Mouse (Mus musculus): ENCODE measurements at regions not wholly inside any gene's neighbourhood (a gene's known extent, or its start where the extent isn't known, plus 50 kb on each side); places are given as distances from the start of the nearest gene placed in this dataset.

DNA sequence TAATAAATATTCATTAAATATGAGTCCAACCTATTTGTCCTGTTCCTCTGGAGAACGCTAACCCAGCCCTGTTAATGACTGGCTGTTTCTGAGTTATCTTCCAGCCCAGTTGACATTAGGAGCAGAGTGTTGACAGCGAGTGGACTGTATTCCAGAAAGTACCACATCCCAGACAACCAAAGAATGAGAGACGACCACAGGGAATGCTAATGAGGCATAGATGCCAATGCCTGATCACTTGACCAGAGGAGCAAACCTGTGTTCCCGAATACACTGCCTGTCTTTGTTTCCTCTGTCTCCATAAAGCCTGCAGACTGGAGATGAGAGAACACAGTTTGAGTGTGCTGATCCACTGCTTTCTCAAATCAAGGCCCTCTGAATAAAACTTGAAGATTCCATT is 74.3 kb upstream of the Lmcd1 start:
- no peak overlapping the region for H3K27ac ChIP-seq (ENCODE audit: insufficient read depth, low read depth)
- TF ChIP-seq JUN (IDR thresholded peaks at IDR 0.05; ENCODE audit: insufficient read depth, low read depth, low read length) (no peak), EP300 (IDR thresholded peaks at IDR 0.05; ENCODE audit: low read length) (no peak), RCOR1 (conservative IDR thresholded peaks at IDR 0.05; ENCODE audit: low read depth, low read length) (no peak), MYC (IDR thresholded peaks at IDR 0.05; ENCODE audit: low read depth, low read length) (no peak), ZC3H11A (IDR thresholded peaks at IDR 0.05; ENCODE audit: low read depth, low read length) (no peak)
- no peak for DNase-seq (ENCODE audit: extremely low read depth)
- no peaks in the 10 kb centered on the region for H3K79me2 ChIP-seq (replicated peaks; ENCODE audit: control insufficient read depth, extremely low read depth, insufficient read depth, poor library complexity, severe bottlenecking)
- H3K4me3 ChIP-seq (replicated peaks in 1 of 3; ENCODE audit: low read depth in 2 of 3, low read length in 2 of 3, poor library complexity in 1 of 3): no peak overlapping the region
- H3K4me2 ChIP-seq (ENCODE audit: insufficient read depth, low read depth, poor library complexity, severe bottlenecking): no peak overlapping the region
- dilution Hi-C loops (cut with MboI; ENCODE audit: extremely low pct_ligation_motif_present, extremely low pct_unique_long_range_greater_than_20kb, low sequenced_read_pairs): no loop called here
- H3K36me3 ChIP-seq (replicated peaks in 1 of 2; ENCODE audit: control insufficient read depth in 1 of 2, insufficient read depth in 1 of 2, low read length in 1 of 2): no peaks in the 10 kb centered on the region
- H3K4me1 ChIP-seq (ENCODE audit: control insufficient read depth in 1 of 2, insufficient read depth in 2 of 2): no peaks in the 10 kb centered on the region
- no peak overlapping the region for H3K9ac ChIP-seq (ENCODE audit: insufficient read depth, low read depth)
- in situ Hi-C loops (cut with MboI; ENCODE audit: low pct_ligation_motif_present, low pct_unique_long_range_greater_than_20kb, low sequenced_read_pairs): no loop called here
- H3K27me3 ChIP-seq (replicated peaks): peaks cover 21% of the 10 kb centered on the region
- peaks cover 45% of the 10 kb centered on the region for H3K9me3 ChIP-seq (replicated peaks; ENCODE audit: low read length)

GRCm38 (mm10) chr6:112202120-112202519 is 71.4 kb upstream of the Lmcd1 start:
- Histone ChIP-seq H3K9ac (ENCODE audit: insufficient read depth, low read depth) (no peak overlapping the region), H3K79me2 (replicated peaks; ENCODE audit: control insufficient read depth, extremely low read depth, insufficient read depth, poor library complexity, severe bottlenecking) (no peaks in the 10 kb centered on the region), H3K4me3 (replicated peaks in 1 of 3; ENCODE audit: low read depth in 2 of 3, low read length in 2 of 3, poor library complexity in 1 of 3) (no peak overlapping the region), H3K4me1 (ENCODE audit: control insufficient read depth in 1 of 2, insufficient read depth in 2 of 2) (no peaks in the 10 kb centered on the region), H3K4me2 (ENCODE audit: insufficient read depth, low read depth, poor library complexity, severe bottlenecking) (no peak overlapping the region), H3K27me3 (replicated peaks) (peaks cover 23% of the 10 kb centered on the region), H3K36me3 (replicated peaks in 1 of 2; ENCODE audit: control insufficient read depth in 1 of 2, insufficient read depth in 1 of 2, low read length in 1 of 2) (no peaks in the 10 kb centered on the region), H3K9me3 (replicated peaks; ENCODE audit: low read length) (peaks cover 57% of the 10 kb centered on the region), H3K27ac (ENCODE audit: insufficient read depth, low read depth) (no peak overlapping the region)
- TF ChIP-seq MYC (IDR thresholded peaks at IDR 0.05; ENCODE audit: low read depth, low read length) (no peak), POLR2A (IDR thresholded peaks at IDR 0.05; ENCODE audit: low read depth, low read length) (no peak), NELFE (IDR thresholded peaks at IDR 0.05; ENCODE audit: low read depth, low read length) (no peak), JUN (IDR thresholded peaks at IDR 0.05; ENCODE audit: insufficient read depth, low read depth, low read length) (no peak), ZC3H11A (IDR thresholded peaks at IDR 0.05; ENCODE audit: low read depth, low read length) (no peak), MEF2A (IDR thresholded peaks at IDR 0.05; ENCODE audit: borderline replicate concordance, low read depth, low read length) (no peak), PAX5 (IDR thresholded peaks at IDR 0.05; ENCODE audit: low read length) (no peak), KAT2A (IDR thresholded peaks at IDR 0.05; ENCODE audit: insufficient replicate concordance, low read length) (no peak), ZNF384 (IDR thresholded peaks at IDR 0.05; ENCODE audit: low read depth, low read length) (no peak), JUND (conservative IDR thresholded peaks at IDR 0.05; ENCODE audit: low read depth, low read length) (no peak), NRF1 (IDR thresholded peaks at IDR 0.05; ENCODE audit: low read depth, low read length) (no peak), RCOR1 (conservative IDR thresholded peaks at IDR 0.05; ENCODE audit: low read depth, low read length) (no peak), GABPA (IDR thresholded peaks at IDR 0.05; ENCODE audit: insufficient replicate concordance, low read depth, low read length) (no peak), ELF1 (IDR thresholded peaks at IDR 0.05; ENCODE audit: low read depth, low read length) (no peak), UBTF (IDR thresholded peaks at IDR 0.05; ENCODE audit: low read depth, low read length) (no peak), MAX (IDR thresholded peaks at IDR 0.05; ENCODE audit: low read length) (no peak)
- in situ Hi-C loops (cut with MboI; ENCODE audit: low pct_ligation_motif_present, low pct_unique_long_range_greater_than_20kb, low sequenced_read_pairs) (no loop called here), dilution Hi-C loops (cut with MboI; ENCODE audit: extremely low pct_ligation_motif_present, extremely low pct_unique_long_range_greater_than_20kb, low sequenced_read_pairs) (no loop called here)
- no peak for DNase-seq (ENCODE audit: extremely low read depth)

Data from CH12.LX (cell line).